Mouse (Mus musculus): ENCODE results near the gene Jagn1.
A peak's percentile ranks its signal among the peaks of the same experiment; 100 is the strongest.

The Jagn1 gene

DNA sequence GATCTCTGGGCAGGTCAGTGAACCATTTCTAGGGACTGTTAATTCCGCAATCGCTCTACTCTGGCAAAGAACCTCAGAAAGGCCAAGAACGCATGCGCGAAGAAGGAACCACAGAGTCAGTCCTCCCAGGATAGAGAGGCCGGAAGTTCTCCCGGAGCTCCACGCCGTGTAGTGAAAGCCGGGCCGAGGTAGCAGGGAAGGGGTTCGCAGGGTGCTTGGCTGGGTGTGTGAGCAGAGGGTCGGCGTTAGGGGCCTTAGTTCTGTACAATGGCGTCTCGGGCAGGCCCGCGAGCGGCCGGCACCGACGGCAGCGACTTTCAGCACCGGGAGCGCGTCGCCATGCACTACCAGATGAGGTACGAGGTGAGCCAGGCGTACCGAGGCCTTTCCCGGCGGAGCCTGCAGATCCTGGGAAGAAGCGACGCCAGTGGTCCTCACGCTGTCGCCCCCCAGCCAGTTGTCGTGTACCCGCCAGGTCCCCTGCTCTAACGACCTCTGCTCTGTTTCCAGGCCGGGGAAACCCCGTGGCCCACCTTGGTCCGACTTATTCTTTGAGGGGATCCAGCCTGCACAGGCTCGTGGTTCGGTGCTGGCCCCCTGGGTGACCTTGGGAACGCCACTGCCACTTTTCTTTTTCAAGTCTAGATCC lies at the start of gene Jagn1:
Gene Jagn1, plus strand, starts transcription at position 128 of the 649 bp plus-strand sequence.
- peak; percentile 99 for DNase-seq (ENCODE audit: low spot score)

DNA sequence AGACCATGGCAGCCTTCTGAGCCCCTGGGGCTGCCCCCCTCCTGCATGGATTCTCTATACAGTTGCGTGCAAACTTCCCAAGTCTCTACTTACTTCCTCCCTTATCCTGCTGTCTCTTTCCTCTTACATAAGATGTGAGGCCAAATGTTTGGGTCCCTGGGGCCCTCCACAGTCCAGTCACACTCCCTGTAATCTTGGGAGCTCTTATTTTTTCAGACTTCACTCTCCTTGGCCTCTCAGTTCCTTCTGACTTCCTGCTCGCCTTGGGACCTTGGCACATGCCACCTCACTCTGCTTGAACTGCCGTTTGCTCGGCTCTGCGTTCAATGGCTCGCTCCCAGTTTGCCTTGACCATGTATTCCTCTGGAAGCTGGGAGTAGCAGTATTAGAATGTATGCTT lies 48.4 kb upstream of the Jagn1 start:
- no peak for DNase-seq (ENCODE audit: low spot score)

DNA sequence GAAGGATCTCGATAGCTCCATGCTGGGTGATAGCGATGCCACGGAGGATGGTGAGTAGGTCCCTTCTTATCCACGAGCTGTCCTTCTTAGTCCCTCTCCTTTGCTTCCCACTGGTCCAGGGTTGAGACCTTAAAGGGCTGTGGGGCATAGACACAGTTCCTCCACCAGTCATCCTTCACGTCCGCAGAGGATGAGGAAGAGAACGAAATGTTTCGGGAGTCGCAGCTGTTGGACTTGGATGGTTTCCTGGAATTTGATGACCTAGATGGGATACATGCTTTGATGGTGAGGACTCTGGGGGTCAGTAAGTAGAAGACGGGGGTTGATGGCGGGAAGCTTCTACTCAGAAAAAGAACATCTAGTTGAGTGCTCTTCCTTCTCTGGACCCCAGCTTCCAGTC lies 47.6 kb upstream of the Jagn1 start:
- no peak for DNase-seq (ENCODE audit: low spot score)

DNA sequence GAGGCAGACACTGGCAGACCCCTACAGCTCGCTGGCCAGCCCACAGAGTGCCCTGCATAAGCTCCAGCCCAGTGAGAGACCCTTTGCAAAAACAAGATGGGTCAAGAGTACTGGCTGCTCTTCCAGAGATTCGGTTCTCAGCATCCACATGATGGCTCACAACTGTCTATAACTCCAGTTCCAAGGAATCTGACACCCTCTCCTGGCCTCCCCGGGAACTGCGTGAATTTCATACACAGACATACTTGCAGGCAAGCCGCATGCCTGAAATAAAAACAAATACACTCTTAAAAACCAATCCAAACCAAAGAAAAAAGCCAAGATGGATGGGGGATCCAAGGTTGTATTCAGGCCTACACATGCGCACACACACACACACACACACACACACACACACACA lies 46.9 kb upstream of the Jagn1 start:
- DNase-seq (ENCODE audit: low spot score), result no peak

DNA sequence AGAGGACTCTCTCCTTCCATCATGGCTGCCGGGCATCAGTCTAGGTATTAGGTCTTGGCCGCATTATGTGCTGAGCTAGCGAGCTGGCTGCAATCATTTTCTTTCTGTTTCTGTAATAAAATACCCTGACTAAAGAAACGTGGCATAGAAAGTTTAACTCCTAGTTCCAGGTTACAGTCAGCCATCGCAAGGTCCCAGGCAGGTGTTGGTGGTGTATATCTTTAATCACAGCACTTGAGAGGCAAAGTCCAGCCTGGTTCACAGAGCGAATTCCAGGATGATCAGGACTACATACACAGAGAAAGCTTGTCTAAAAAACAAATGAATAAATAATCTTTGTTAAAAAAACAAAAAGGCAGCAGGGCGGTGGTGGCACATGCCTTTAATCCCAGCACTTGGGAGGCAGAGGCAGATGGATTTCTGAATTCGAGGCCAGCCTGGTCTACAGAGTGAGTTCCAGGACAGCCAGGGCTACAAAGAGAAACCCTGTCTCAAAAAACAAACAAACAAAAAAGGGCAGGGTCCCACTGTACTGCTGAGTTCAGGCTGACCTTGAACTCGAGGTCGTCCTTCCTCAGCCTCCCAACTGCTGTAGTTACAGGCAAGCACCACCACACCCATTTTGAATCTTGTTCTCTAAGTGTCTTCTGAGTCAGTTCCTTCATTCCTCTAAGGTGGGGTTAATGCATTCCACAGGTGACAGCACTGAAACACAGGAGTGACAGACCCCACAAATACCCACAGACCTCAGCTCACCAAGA lies 45.9 kb upstream of the Jagn1 start:
- DNase-seq (ENCODE audit: low spot score), result no peak

DNA sequence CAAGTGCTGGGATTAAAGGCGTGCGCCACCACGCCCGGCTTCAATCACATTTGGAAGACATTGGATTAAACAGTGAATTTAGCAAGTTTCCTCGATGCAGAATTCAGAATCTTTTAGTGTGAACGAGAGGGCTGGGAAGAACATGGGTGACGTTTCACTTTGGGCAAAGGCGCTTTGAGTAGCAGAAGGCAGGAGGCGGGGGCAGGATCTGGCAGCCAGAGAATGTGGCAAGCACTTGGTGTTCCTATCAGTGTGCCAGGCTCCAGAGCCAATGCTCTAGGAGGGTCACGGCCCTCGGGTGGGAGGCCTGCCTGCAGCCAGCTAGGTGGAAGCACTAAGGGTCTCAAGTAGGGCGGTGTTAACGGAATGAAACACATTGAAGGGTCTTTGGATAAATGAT lies 40.3 kb upstream of the Jagn1 start:
- DNase-seq (ENCODE audit: low spot score), result no peak

DNA sequence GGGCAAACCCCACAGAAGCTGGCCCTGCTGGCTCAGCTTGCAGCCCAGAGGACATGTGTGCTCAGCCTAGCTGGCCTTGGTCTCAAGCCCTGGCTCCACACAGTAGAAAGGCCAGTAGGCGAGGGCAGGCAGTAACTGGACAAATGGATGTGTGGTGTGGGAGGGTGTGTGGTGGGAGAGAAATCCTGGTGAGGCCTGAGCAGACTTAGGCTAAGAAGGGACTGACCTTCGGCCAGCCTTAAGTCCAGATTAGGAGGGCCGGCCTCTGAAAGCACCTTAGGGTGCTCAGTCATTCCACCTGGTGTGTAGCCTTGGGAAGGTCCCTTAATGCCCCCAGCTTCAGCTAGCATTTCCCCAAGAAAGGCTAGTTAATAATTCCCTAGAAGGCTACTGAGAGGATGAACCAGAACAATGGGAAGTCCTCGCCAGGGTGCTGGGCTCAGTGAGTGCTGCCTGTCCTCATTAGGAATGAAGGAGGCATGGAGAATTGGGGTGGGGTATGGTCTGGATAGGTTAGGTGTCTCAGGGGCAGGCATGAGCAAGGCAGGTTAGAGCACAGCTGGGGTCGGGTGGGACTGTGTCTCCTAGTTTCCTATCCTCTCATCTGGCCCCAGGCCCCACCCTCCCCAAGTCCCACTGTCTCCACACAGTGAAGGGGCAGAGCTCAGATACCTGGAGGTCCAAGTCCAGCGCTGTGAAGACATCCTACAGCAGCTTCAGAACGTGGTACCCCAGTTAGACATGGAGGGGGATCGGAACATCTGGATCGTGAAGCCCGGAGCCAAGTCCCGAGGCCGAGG lies 37.5 kb upstream of the Jagn1 start:
- DNase-seq (ENCODE audit: low spot score), result no peak

DNA sequence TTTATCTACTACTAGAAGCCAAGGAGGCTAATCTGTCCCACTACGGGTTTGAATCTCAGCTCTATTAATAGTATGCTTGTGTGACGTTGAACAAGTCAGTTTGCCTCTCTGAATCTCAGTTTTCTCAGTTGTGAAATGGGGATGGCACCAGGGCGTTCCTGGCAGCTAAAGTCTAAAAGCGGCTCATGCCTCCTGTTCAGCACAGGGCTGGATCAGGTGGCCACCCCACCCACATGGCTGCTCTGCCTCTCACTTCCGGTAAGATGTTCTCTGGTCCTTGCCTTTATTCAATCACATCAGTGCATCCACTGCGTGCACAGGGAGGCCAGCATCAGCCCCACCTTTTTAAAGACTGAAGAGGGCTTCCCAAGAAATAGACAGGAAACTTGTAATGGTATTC lies 36.9 kb upstream of the Jagn1 start:
- DNase-seq (ENCODE audit: low spot score), result no peak

DNA sequence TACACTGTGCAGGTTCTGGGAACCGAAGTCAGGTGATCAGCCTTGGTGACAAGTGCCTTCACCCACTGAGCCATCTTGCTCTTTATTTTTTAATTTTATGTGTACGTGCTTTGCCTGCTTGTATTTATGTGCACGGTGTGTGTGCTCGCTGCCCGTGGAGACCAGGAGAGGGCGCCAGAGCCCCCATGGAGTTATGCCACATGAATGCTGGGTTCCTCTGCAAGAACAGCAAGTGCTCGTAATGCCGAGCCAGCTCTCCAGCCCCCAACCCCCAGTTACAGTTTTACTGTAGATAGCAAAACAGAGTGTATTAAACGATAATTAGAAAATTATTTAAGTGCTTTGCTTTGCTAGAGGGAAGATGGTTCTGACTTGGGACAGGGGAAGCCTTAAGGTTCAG lies 35.7 kb upstream of the Jagn1 start:
- no peak for DNase-seq (ENCODE audit: low spot score)

DNA sequence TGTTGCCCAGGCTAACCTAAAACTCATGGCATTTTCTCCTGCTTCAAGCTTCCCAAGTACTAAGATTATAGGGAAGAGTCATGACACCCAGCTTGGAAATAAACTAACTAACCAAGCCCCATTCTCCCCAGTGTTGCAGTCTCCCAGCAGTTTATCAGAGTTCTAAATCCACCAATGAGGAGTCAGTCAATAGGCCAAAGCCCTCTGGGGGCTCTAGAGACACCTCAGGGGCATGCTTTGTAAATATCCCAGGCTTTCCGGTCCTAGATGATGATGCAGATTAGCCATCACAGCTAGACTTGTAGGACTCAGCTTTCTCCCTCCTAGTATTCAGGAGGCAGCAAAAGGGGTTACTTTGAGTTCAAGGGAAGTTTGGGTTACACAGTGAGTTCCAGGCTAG lies 32.4 kb upstream of the Jagn1 start:
- no peak for DNase-seq (ENCODE audit: low spot score)

DNA sequence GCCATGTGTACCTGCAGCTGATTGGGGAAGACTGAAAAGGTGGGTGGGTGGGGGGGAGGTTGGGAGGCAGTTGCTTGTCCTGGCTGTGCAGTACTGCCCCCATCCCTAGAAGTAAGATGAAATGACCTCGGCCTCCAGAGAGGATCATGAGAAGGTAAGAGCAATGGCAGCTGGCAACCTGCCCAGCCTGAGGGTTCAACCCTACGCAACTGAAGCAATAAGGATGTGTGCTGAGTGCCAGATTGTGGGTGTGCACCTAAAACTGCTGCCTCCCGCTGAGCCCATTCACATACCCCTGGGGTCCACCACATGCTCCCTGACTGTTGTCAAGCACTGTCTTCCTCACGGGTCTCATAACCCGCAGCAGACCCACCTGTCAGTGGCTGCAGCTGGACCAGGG lies 26.0 kb upstream of the Jagn1 start:
- peak; percentile 52 for DNase-seq (ENCODE audit: low spot score)

DNA sequence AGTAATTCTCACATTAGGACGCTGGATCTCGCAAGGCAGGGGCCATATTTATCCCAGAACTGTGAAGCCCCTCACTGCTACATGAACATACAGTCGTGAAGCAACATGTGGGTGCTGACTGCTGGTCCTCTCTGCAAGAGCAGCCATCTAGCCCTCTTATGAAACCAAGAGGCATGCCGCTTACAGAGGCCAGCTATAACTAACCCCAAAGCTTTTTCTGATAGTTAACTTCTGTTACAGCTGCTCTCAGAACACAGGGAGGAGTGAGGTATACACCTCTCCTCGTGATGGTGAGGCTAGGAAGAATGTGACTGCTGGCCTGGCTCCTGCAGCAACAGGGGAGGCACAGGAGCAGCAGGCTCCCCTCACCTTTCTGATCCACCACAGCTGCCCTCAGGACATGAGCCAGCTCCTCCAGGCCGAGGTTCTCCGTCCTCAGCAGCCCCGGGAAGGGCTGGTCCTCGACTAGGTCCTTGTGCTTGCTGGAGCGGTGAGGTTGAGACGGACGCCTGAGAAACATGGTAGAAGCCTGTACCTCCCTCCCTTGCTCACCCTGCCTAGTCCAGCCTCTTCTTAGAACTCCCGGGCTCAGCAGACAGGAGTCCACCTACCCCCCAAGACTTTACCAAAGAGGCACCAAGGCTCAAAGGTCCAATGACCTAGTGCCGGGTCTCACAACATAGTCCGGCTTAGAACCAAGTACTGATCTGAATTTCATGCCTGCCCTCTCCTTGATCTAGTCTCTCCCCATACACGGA lies 23.7 kb upstream of the Jagn1 start:
- peak; percentile 32 for DNase-seq (ENCODE audit: low spot score)

DNA sequence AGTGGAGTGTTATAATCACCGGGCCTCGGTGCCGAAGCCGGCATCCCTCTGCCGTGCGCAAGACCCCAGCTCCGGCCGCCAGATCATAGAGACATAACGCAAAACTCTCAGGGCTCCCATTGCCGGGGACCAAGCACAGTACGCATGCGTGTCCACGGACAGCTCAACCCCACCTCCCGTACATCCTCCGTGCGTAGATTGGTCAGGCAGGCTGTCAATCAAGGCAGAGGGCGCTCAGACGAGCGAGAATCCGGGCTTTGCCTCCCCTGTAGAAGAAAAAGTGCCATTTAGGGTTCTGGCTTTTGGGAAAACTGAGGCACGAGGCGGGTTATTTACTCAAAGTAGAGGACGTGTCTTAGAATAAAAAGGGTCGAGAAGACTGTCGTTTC lies 23.2 kb upstream of the Jagn1 start, which contains the start of gene Rpusd3:
Gene Rpusd3, minus strand, starts transcription at position 142 of the 389 bp plus-strand sequence.
- peak; percentile 99 for DNase-seq (ENCODE audit: low spot score)

DNA sequence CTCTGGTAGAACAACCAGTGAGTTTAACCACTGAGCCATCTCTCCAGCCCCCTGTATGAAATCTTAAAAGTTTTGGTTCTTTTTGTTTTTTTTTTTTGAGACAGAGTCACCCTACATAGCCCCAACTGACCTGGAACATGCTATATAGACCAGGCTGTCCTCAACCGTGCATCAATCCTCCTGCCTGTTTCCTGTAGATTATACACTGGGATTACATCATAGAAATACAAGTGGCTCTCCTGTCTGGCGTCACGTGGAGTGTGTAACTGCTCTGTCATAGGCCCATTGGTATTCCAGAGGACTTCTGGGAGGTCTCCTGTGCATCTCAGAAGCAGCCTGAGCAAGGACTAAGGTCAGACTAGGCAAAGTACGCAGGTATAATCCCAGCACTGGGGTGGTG lies 19.4 kb upstream of the Jagn1 start:
- no peak for DNase-seq (ENCODE audit: low spot score)

DNA sequence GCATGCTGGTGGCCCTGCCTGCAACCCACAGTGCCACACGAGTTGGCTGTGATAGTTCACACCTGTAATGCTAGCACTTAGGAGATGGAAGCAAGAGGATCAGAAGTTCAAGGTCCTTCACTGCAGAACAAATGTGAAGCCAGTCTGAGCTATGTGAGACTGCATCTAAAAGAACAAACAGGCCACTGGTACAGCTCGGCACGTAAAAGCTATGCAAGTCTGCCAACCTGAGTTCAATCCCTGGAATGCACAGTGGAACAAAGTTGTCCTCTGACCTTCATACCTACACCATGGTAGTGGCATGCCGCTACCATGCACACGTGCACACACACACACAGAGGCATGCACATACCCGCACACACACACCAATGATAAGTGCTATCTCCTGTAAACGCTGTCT lies 18.2 kb upstream of the Jagn1 start:
- DNase-seq (ENCODE audit: low spot score), result no peak

DNA sequence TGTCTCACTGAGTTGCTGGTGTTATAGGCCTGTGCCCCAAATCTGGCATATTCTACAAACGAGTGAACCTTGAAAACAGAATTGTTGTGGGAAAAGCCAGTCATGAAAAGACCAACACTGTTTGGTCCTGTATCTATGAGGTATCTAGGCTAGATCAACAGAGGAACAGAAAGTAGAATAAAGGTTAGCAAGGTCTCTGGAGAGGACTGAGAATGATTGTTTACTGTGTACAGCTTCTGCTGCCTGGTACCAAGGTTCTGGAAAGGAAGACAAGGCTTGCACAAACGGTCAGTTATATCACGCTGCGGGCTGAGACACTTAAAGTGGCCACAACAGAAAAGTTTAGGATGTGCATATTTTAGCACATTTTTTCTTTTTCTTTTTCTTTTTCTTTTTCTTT lies 15.7 kb upstream of the Jagn1 start:
- DNase-seq (ENCODE audit: low spot score), result peak; percentile 79

DNA sequence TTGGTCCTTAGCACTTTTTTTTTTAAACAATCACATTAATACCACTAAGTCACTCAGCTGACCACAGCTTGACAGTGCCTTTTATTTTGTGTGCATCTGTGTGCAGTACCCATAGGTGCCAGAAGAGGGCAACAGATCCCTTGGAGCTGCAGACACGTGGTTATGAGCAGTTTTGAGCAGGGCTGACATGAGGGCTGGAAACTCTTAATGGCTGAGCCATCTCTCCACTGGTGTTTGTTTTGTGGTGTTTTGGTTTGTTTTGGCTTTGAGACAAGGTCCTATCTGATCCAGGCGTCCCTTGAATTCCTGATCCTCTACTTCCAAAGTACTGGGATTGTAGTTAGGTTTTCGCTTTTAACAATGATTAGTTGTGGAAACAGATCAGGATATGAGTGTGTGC lies 15.0 kb upstream of the Jagn1 start:
- peak; percentile 86 for DNase-seq (ENCODE audit: low spot score)

DNA sequence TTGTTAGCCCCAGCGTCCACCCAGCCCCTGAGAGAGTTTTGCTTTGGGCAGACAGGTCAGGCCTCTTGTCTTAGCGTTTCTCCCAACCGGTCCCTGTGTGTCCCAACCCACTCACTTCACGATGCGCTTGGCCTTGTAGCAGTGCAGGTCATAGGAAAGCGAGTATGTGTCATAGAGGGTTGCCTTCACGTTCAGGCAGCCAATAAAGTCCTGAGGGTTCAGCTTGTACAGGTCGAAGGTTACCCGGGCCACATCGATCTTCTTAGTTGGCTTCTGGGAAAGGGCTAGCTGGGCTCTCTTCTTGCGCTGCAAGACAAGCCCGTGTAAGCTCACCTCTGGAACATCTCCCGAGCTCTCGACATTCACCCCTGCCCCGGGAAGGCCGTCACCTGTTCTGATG lies 14.4 kb upstream of the Jagn1 start:
- DNase-seq (ENCODE audit: low spot score), result peak; percentile 38

DNA sequence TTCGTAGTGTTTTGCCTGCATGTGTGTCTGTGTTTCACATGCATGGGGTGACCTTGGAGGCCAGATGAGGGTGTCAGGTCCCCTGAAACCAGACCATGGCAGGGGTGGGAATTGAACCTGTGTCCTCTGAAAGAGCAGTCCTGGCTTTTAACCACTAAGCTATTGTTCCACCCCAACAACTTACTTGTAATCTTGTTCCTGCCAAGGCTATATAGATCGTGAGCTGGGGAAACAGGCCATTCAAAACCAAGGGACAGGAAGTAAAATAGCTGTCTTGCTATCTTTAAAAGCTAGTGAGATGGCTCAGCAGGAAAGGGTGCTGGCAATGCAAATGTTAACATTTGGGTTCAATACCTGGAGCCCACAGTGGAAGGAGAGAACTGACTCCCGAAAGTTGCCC lies 12.4 kb upstream of the Jagn1 start:
- DNase-seq (ENCODE audit: low spot score), result peak; percentile 28

DNA sequence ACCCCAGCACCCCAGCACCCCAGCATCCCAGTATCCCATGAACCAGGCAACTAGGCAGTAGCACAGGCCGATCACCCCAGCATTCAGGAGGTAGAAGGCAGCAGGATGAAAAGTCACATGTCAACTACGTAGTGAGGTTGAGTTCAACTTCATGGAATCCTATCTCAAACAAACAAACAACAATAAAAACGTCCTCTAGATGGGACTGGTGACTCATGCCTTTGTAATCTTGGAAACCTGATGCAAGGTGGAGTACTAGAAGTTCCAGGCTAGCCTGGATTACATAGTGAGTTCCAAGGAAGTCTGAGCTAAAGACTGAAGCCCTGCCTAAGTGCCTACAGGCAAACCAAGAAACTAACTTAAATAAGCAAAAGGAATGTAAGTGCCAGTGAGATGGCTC lies 11.5 kb upstream of the Jagn1 start:
- DNase-seq (ENCODE audit: low spot score), result peak; percentile 44

DNA sequence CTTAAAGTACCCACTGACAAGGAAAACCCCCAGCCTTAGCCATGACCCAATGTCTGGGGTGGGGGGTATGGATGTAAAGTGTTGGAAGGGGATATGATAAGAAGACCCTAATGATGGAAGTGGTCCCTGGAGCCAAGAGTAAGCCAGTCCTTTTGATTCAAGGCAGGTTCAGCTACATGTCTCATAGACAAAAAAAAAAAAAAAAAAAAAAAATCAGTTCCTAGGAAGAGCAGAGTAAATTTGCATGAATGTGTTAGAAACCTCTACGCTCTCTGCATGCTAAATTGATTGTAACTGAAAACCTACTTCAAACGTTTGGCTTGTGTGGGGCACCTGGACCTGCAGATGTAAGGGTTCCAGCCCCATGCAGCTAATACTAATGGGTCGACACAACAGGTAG lies 10.6 kb upstream of the Jagn1 start:
- no peak for DNase-seq (ENCODE audit: low spot score)

DNA sequence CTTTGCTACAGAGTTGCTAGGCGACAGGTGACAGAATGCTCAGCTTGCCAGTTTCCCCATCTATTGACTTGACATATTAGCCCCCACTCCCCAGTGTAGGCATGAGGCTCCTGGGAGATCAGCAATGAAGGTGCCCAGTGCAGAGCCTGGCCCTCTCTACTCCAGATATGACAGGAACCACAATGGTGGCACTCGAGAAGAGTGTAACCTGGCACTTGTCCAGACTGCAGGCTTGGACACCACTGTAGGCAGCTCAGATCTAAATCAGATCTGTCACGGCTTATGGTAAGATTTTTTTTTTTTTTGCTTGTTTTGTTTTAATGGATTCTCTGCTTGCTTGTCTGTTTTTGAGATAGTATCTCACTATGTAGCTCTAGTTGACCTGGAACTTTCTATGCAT lies 8.7 kb upstream of the Jagn1 start:
- peak; percentile 80 for DNase-seq (ENCODE audit: low spot score)

Measured in adipocyte (in vitro differentiated cells).